Mouse (Mus musculus) erythroblast, embryonic 14.5 days (primary cell): Measurements from ENCODE around the gene BC037034.

Experiments used
- GATA1 ChIP-seq: IDR thresholded peaks from 2 replicates; pipeline ENCODE4 v1.6.1; 2012; ENCODE audit warnings: low read length, inconsistent platforms, mixed read lengths
- TAL1 ChIP-seq: IDR thresholded peaks from 3 replicates; pipeline ENCODE4 v1.6.1; 2012; ENCODE audit warnings: low read length, inconsistent platforms, mixed read lengths

- no peak for TF ChIP-seq GATA1
- no peak for TF ChIP-seq TAL1
Observed at GRCm38 (mm10) chr5:138263260-138264206, at the start of gene BC037034.
